Mouse (Mus musculus): ENCODE data around the gene Card9.

DNA sequence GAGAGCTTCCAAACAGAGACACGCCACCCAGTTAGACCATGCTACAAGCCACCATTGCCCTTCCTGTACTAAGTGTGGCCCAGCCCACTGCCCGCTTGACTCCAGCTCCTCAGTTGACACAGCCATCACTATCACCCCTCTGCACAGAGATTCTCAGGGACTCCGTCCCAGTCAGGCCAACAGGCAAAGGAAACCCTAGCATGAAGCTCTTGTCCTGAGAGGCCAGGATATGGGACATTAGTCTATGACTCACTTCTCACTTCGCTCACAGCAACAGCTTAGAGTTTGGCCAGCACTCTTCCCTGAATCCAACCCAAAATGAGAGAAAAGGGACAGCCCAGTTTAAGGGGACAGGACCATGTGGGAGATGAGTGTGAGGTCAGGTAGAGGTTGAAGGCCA, 6.3 kb downstream of the Card9 start:
- no peak for TF ChIP-seq EP300 (IDR thresholded peaks at IDR 0.05; ENCODE audit: low read depth)
- no peak for TF ChIP-seq CTCF (IDR thresholded peaks at IDR 0.05; ENCODE audit: low read depth)

Data from liver, embryonic 14.5 days (tissue).